Mouse (Mus musculus) erythroblast, embryonic 14.5 days (primary cell): ENCODE results near the gene Dusp14. TPM values are rescaled to one million over a fixed set of nuclear protein-coding genes. Genes with fewer than 3 reads are reported as not detected.

Experiments used
- H3K27me3 ChIP-seq: 2 replicates; pipeline ENCODE4 v1.6.1; 2012; ENCODE audit warnings: inconsistent platforms; ENCODE audit not compliant: control insufficient read depth
- H3K36me3 ChIP-seq: 2 replicates; pipeline ENCODE4 v1.6.1; 2012; ENCODE audit warnings: mild to moderate bottlenecking, inconsistent platforms; ENCODE audit not compliant: control insufficient read depth
- H3K4me1 ChIP-seq: 2 replicates; pipeline ENCODE4 v1.6.1; 2012; ENCODE audit warnings: inconsistent platforms; ENCODE audit not compliant: control insufficient read depth
- H3K4me3 ChIP-seq: replicated peaks from 2 replicates; pipeline ENCODE3; 2012; ENCODE audit warnings: moderate library complexity, mild to moderate bottlenecking, inconsistent platforms
- H3K9me3 ChIP-seq: 2 replicates; pipeline ENCODE4 v1.6.1; 2012; ENCODE audit warnings: low read length, inconsistent platforms, mixed read lengths; ENCODE audit not compliant: control insufficient read depth
- GATA1 ChIP-seq: IDR thresholded peaks from 2 replicates; pipeline ENCODE4 v1.6.1; 2012; ENCODE audit warnings: low read length, inconsistent platforms, mixed read lengths
- TAL1 ChIP-seq: IDR thresholded peaks from 3 replicates; pipeline ENCODE4 v1.6.1; 2012; ENCODE audit warnings: low read length, inconsistent platforms, mixed read lengths
- polyA plus RNA-seq: library from polyadenylated mRNA; stranded (reverse); fragments of >175 nt; gene quantifications from 2 replicates; pipeline ENCODE4 v1.2.3, GENCODE M21; 2012

The Dusp14 gene
- polyA plus RNA-seq: not detected in 2 replicates

- H3K36me3 ChIP-seq: no peaks in the 10 kb centered on the region
- TF ChIP-seq GATA1 (no peak), TAL1 (no peak)
- peaks cover 5% of the 10 kb centered on the region; the same call in 1 of the 2 replicates for H3K9me3 ChIP-seq
- H3K27me3 ChIP-seq: peaks cover 72% of the 10 kb centered on the region
- H3K4me1 ChIP-seq: peaks cover 5% of the 10 kb centered on the region
- peak within 1 kb of the TSS; percentile 51 for H3K4me3 ChIP-seq
Measured at GRCm38 (mm10) chr11:84069034-84069370, at the start of gene Dusp14. Dusp14 (minus strand) TSS chr11:84069261.

DNA sequence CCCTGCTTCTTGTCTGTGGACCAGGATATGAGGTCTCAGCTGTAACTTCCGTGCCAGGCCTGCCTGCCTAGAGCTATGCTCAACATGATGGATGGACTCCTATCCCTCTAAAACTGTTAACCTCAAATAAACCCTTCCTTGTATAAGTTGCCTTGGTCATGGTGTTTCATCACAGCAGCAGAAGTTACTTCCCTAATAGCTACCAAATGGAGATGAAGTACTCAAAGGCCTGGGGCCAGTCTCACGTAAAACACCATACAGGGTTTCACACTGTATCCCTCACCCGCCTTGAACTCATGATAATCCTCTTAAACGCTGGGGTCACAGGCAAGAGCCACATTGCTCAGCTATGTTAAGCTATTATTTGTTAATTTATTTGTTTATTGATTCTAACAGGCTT is 48.4 kb upstream of the Dusp14 start:
- Histone ChIP-seq H3K4me1 (peaks cover 10% of the 10 kb centered on the region), H3K36me3 (peaks cover 56% of the 10 kb centered on the region), H3K27me3 (no peaks in the 10 kb centered on the region), H3K4me3 (no peak overlapping the region), H3K9me3 (no peaks in the 10 kb centered on the region)
- TF ChIP-seq GATA1: no peak
- no peak for TF ChIP-seq TAL1

DNA sequence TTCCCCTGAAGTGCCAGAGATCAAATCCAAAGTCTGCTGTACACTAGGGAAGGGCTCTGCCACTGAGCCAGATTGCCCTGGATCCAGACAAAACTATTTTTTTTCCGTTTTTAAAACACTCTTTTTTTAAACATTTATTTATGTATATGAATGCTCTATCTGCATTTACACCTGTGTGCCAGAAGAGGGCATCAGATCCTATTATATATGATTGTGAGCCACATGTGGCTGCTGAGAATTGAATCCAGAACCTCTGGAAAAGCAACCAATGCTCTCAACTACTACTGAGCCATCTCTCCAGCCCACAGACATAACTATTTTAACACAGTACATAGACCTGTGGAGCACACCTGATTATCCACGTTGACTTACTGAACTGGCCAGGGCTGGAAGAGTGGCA is 47.2 kb upstream of the Dusp14 start:
- Histone ChIP-seq H3K9me3 (no peaks in the 10 kb centered on the region), H3K4me3 (no peak overlapping the region), H3K27me3 (no peaks in the 10 kb centered on the region), H3K4me1 (peaks cover 5% of the 10 kb centered on the region), H3K36me3 (peaks cover 49% of the 10 kb centered on the region)
- no peak for TF ChIP-seq GATA1
- no peak for TF ChIP-seq TAL1

DNA sequence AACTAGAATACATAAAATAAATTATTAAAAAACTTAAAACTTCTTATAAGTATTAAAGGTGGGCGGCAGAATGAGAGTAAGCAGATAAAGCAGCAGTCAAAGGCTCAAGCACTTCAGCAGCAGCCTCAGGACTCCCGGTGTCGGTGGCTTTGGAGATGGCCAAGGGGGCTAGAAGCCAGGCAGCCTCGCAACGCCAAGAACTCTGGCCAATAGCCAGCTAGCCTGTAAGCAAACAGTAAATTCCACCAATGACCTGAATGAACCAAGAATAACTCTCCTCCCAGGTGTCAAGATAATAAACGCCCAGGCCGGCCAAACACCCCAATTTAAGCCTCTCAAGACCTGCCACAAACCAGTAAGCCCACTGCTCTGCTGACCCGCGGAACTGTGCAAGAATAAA is 46.6 kb upstream of the Dusp14 start:
- no peaks in the 10 kb centered on the region for H3K27me3 ChIP-seq
- H3K9me3 ChIP-seq: no peaks in the 10 kb centered on the region
- TF ChIP-seq TAL1: no peak
- TF ChIP-seq GATA1: no peak
- H3K36me3 ChIP-seq: peaks cover 46% of the 10 kb centered on the region
- no peak overlapping the region for H3K4me3 ChIP-seq
- H3K4me1 ChIP-seq: peaks cover 3% of the 10 kb centered on the region

DNA sequence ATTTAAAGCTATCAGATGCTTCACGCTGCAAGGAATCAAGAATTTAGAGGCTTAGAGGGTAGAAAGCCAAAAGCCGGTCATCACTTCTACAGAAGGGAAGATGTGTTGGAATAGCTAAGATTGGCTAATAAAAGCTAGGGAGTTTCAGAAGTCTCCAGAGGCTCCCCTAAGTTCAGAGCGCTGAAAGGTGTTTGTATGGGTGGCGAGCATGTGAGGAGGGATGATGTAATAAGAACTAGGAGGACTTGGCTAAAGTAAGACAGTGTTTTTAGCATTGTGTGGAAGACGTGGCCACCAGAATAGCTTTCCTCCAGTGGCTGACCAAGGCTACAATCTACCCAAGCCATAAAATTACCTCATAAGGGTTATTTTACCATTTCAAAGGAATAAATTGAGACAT is 44.6 kb upstream of the Dusp14 start:
- Histone ChIP-seq H3K4me1 (peaks cover 3% of the 10 kb centered on the region), H3K4me3 (no peak overlapping the region), H3K36me3 (peaks cover 46% of the 10 kb centered on the region), H3K9me3 (no peaks in the 10 kb centered on the region), H3K27me3 (no peaks in the 10 kb centered on the region)
- TF ChIP-seq TAL1 (no peak), GATA1 (no peak)

- Histone ChIP-seq H3K36me3 (peaks cover 79% of the 10 kb centered on the region), H3K4me1 (peaks cover 2% of the 10 kb centered on the region; the same call in 1 of the 2 replicates), H3K4me3 (no peak overlapping the region), H3K27me3 (no peaks in the 10 kb centered on the region), H3K9me3 (no peaks in the 10 kb centered on the region)
- TF ChIP-seq TAL1 (no peak), GATA1 (no peak)
Measured at GRCm38 (mm10) chr11:84107137-84107536, 38.1 kb upstream of the Dusp14 start.

- Histone ChIP-seq H3K27me3 (no peaks in the 10 kb centered on the region), H3K4me3 (no peak overlapping the region), H3K4me1 (peaks cover 2% of the 10 kb centered on the region; the same call in 1 of the 2 replicates), H3K9me3 (no peaks in the 10 kb centered on the region), H3K36me3 (peaks cover 79% of the 10 kb centered on the region)
- TF ChIP-seq TAL1 (no peak), GATA1 (no peak)
Measured at GRCm38 (mm10) chr11:84104036-84104435, 35.0 kb upstream of the Dusp14 start.

DNA sequence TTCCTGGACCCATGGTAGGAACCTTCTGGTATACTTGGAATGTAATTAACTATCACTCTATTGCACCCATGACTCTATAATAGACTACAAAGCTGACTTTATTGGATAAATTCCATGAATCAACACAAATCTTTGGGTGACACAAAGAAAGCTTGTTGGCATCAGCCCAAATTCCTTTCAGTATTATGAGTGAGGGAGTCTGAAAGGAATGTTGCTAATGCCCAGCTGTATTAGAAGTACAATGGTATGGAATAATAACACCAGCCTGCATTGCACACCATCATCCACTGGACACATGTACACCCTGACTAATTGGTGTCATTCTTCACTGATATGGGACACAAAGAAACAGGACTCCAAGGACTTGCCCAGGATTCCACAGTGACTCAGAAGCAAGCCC is 32.1 kb upstream of the Dusp14 start:
- Histone ChIP-seq H3K36me3 (peaks cover 66% of the 10 kb centered on the region), H3K9me3 (no peaks in the 10 kb centered on the region), H3K4me3 (no peak overlapping the region), H3K27me3 (no peaks in the 10 kb centered on the region), H3K4me1 (no peaks in the 10 kb centered on the region)
- TF ChIP-seq GATA1: no peak
- TF ChIP-seq TAL1: no peak

GRCm38 (mm10) chr11:84097251-84097998 is 28.4 kb upstream of the Dusp14 start:
- TF ChIP-seq GATA1: no peak
- TF ChIP-seq TAL1: no peak
- Histone ChIP-seq H3K9me3 (no peaks in the 10 kb centered on the region), H3K4me1 (no peaks in the 10 kb centered on the region), H3K4me3 (no peak overlapping the region), H3K36me3 (peaks cover 45% of the 10 kb centered on the region), H3K27me3 (no peaks in the 10 kb centered on the region)

- TF ChIP-seq GATA1 (no peak), TAL1 (no peak)
- Histone ChIP-seq H3K4me1 (no peaks in the 10 kb centered on the region), H3K9me3 (no peaks in the 10 kb centered on the region), H3K4me3 (no peak overlapping the region), H3K27me3 (no peaks in the 10 kb centered on the region), H3K36me3 (peaks cover 38% of the 10 kb centered on the region)
Measured at GRCm38 (mm10) chr11:84095084-84095483, 26.0 kb upstream of the Dusp14 start.
